Mouse (Mus musculus) CH12.LX (cell line): ENCODE results near the gene Il20rb.

Experiments
- BHLHE40 ChIP-seq: IDR thresholded peaks from 2 replicates; pipeline ENCODE4 v1.6.1; 2011; ENCODE audit warnings: mild to moderate bottlenecking, low read depth, low read length, improper control_type of control experiment
- CTCF ChIP-seq, 2 experiments: IDR thresholded peaks in 1 of 2; conservative IDR thresholded peaks in 1 of 2; 2 replicates each; pipeline ENCODE4 v1.5.1; 2011 to 2012; ENCODE audit warnings: low read depth in 2 of 2, low read length in 2 of 2, improper control_type of control experiment in 1 of 2, inconsistent platforms in 1 of 2, mild to moderate bottlenecking in 1 of 2, moderate library complexity in 1 of 2
- EP300 ChIP-seq: IDR thresholded peaks from 2 replicates; pipeline ENCODE4 v1.6.1; 2011; ENCODE audit warnings: low read length, improper control_type of control experiment
- HCFC1 ChIP-seq: IDR thresholded peaks from 2 replicates; pipeline ENCODE4 v1.6.1; 2012; ENCODE audit warnings: low read depth, mild to moderate bottlenecking, inconsistent platforms, low read length, improper control_type of control experiment
- MAFK ChIP-seq: IDR thresholded peaks from 2 replicates; pipeline ENCODE4 v1.6.1; 2011; ENCODE audit warnings: low read length, improper control_type of control experiment; ENCODE audit not compliant: insufficient replicate concordance
- POLR2A ChIP-seq: IDR thresholded peaks from 2 replicates; pipeline ENCODE4 v1.6.1; 2011; ENCODE audit warnings: low read depth, mild to moderate bottlenecking, improper control_type of control experiment, low read length
- RAD21 ChIP-seq: IDR thresholded peaks from 2 replicates; pipeline ENCODE4 v1.6.1; 2011; ENCODE audit warnings: low read depth, mild to moderate bottlenecking, low read length, improper control_type of control experiment, moderate library complexity

DNA sequence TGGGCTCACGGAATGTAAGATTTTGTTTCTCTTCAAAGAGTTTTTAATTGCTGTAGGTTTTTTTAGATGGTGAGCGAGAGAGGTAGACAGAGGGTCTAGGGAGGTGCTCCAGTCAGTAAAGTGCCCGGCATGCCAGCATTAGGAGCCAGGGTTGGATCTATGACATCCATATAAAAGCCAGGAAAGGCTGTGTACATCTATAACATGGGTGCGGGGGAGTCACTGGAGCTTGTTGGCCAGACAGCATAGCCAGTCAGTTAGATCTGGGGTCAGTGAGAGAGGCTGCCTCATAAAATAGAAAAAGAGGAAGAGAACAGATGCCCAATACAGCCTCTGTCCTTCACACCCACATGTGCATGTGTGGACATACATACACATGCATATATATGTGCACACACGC is 21.2 kb downstream of the Il20rb start:
- TF ChIP-seq CTCF (conservative IDR thresholded peaks at IDR 0.05 in 1 of 2, IDR thresholded peaks at IDR 0.05 in 1 of 2; ENCODE audit: low read depth in 2 of 2, low read length in 2 of 2): no peak
- TF ChIP-seq HCFC1: no peak
- TF ChIP-seq EP300: no peak
- TF ChIP-seq BHLHE40: no peak
- no peak for TF ChIP-seq POLR2A
- no peak for TF ChIP-seq RAD21
- TF ChIP-seq MAFK: no peak
